Mouse (Mus musculus): ENCODE results near the gene Gm35549. TPM values are rescaled to one million over a fixed set of nuclear protein-coding genes. Genes with fewer than 3 reads are reported as not detected.

Gm35549 gene
- total RNA-seq, 2 experiments from 2014 or later, result not detected

- intact Hi-C loops (cut with DNase I), result no loop called here
- no peak for DNase-seq (ENCODE audit: low spot score in 2 of 2)
These were observed 7.7 kb downstream of the Gm35549 start for GRCm38 (mm10) chr9:122836126-122836525.

- intact Hi-C loops (cut with DNase I), result no loop called here
- DNase-seq (ENCODE audit: low spot score in 2 of 2), result no peak
These were observed 13.9 kb downstream of the Gm35549 start for GRCm38 (mm10) chr9:122829826-122830380.

- intact Hi-C loops (cut with DNase I), result no loop called here
- DNase-seq (ENCODE audit: low spot score in 2 of 2), result no peak
These were observed 17.1 kb downstream of the Gm35549 start for GRCm38 (mm10) chr9:122826743-122827142.

GRCm38 (mm10) chr9:122823374-122824017 lies 20.3 kb downstream of the Gm35549 start:
- DNase-seq (ENCODE audit: low spot score in 2 of 2), result no peak
- intact Hi-C loops (cut with DNase I), result no loop called here

GRCm38 (mm10) chr9:122815239-122815851 lies 28.5 kb downstream of the Gm35549 start:
- intact Hi-C loops (cut with DNase I), result no loop called here
- DNase-seq (ENCODE audit: low spot score in 2 of 2), result no peak

GRCm38 (mm10) chr9:122814775-122815174 lies 29.1 kb downstream of the Gm35549 start:
- DNase-seq (ENCODE audit: low spot score in 2 of 2), result no peak
- intact Hi-C loops (cut with DNase I), result no loop called here

- no peak for DNase-seq (ENCODE audit: low spot score in 2 of 2)
- intact Hi-C loops (cut with DNase I), result no loop called here
These were observed 31.4 kb downstream of the Gm35549 start for GRCm38 (mm10) chr9:122812386-122812785.

GRCm38 (mm10) chr9:122810212-122810611 lies 33.6 kb downstream of the Gm35549 start:
- no peak for DNase-seq (ENCODE audit: low spot score in 2 of 2)
- intact Hi-C loops (cut with DNase I), result no loop called here

- no peak for DNase-seq (ENCODE audit: low spot score in 2 of 2)
- intact Hi-C loops (cut with DNase I), result loop anchor here (5.0 kb wide), 1 partner anchor 70 kb away; no protein-coding TSS in a partner anchor
These were observed 36.6 kb downstream of the Gm35549 start for GRCm38 (mm10) chr9:122807186-122807585.

GRCm38 (mm10) chr9:122805845-122806341 lies 37.9 kb downstream of the Gm35549 start:
- DNase-seq (ENCODE audit: low spot score in 2 of 2), result no peak
- intact Hi-C loops (cut with DNase I), result loop anchor here (5.0 kb wide), 1 partner anchor 69 kb away; no protein-coding TSS in a partner anchor

- DNase-seq (ENCODE audit: low spot score in 2 of 2), result peak; percentile 93 to 95
- intact Hi-C loops (cut with DNase I), result loop anchor here (5.0 kb wide), 1 partner anchor 68 kb away; no protein-coding TSS in a partner anchor
These were observed 38.6 kb downstream of the Gm35549 start, which contains the start of gene Tcaim for GRCm38 (mm10) chr9:122805053-122805844. Gene Tcaim (plus strand): TSS chr9:122805539.

- intact Hi-C loops (cut with DNase I), result no loop called here
- DNase-seq (ENCODE audit: low spot score in 2 of 2), result no peak
These were observed 57.3 kb downstream of the Gm35549 start for GRCm38 (mm10) chr9:122786534-122786933.

- no peak for DNase-seq (ENCODE audit: low spot score in 2 of 2)
- intact Hi-C loops (cut with DNase I), result no loop called here
These were observed 58.6 kb downstream of the Gm35549 start for GRCm38 (mm10) chr9:122785231-122785630.

Other genes with a start within 250 kb of the Gm35549 start
- gene Topaz1, start 96.7 kb downstream of the Gm35549 start, total RNA-seq (2021), result not detected
- 10 to 100 TPM; 17.0 to 19.7 TPM for gene Tcaim, start 38.5 kb downstream of the Gm35549 start, total RNA-seq (2021)
- 100 to 1,000 TPM; 151 to 172 TPM for gene Zfp445, start 22.0 kb upstream of the Gm35549 start, total RNA-seq (2021)
- gene Zkscan7, start 41.6 kb upstream of the Gm35549 start, total RNA-seq (2021), result 1 to 10 TPM; 4.1 to 5.0 TPM
- 1 to 10 TPM; 7.0 to 7.2 TPM for gene Zfp105, start 79.0 kb upstream of the Gm35549 start, total RNA-seq (2021)
- gene 1110059G10Rik, start 107.0 kb upstream of the Gm35549 start, total RNA-seq (2021), result 10 to 100 TPM; 20.9 to 22.5 TPM
- gene Kif15, start 107.0 kb upstream of the Gm35549 start, total RNA-seq (2021), result under 1 TPM; 0.46 to 0.48 TPM
- 10 to 100 TPM; 23.0 to 31.4 TPM for gene Tmem42, start 177.3 kb upstream of the Gm35549 start, total RNA-seq (2021)
- gene Tgm4, start 190.7 kb upstream of the Gm35549 start, total RNA-seq (2021), result 1 to 10 TPM; 1.3 to 2.2 TPM

Data from left cerebral cortex, postnatal 25 days (tissue).